Mouse (Mus musculus) brain, adult 10 weeks (tissue): ENCODE data around the gene D3Ertd751e. TPM values are rescaled to one million over a fixed set of nuclear protein-coding genes. Genes with fewer than 3 reads are reported as not detected.

Source experiments
- polyA plus RNA-seq: library from polyadenylated mRNA; stranded (reverse); fragments of 350-450 nt; fragmentation: Illumina TruSeq; extraction: RNeasy Lipid Tissue Mini Kit (QIAGEN cat#74804); gene quantifications from one replicate; pipeline ENCODE4 v1.2.3, GENCODE M21; 2015; ENCODE audit warnings: low read depth, low replicate concordance

D3Ertd751e gene
- polyA plus RNA-seq = 15.1 TPM

GRCm38 (mm10) chr3:41742278-41742934 lies at the start of gene D3Ertd751e, which contains the start of gene Sclt1:
Gene D3Ertd751e, plus strand, starts transcription at chr3:41742611.
Gene Sclt1, minus strand, starts transcription at chr3:41742514.

Other genes starting within 250 kb of the D3Ertd751e start
- gene Jade1, start 186.9 kb upstream of the D3Ertd751e start, polyA plus RNA-seq = 33.6 TPM
- gene Sclt1, start 97 bp upstream of the D3Ertd751e start, polyA plus RNA-seq = 12.6 TPM